Mouse (Mus musculus) cerebellum, adult 8-10 months (tissue): ENCODE results near the gene Csad.
"Not testable (repeated sequence)": the region's sequence is repeated elsewhere in the genome, so short reads cannot be mapped to it uniquely, and the experiment has no call there.

ENCODE experiments used
- DNase-seq: peaks from one replicate; pipeline ENCODE4 v3.0.0; 2022

Gene Csad

DNA sequence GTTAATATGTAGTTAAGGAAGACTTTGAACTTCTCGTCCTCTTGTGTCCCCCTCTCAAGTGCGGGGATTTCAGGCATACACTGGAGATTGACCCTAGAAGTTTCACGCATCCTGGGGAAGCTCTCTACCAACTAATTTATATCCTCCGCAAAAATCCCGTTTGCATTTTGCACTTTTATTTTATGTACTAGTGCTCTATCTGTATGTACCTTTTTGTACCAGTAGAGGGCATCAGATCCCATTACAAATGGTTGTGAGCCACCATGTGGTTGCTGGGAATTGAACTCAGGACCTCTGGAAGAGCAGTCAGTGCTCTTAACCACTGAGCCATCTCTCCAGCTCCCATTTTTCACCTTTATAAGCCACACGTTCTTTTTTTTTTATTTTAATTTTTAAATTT, 49.5 kb downstream of the Csad start:
- DNase-seq: not testable (repeated sequence)

DNA sequence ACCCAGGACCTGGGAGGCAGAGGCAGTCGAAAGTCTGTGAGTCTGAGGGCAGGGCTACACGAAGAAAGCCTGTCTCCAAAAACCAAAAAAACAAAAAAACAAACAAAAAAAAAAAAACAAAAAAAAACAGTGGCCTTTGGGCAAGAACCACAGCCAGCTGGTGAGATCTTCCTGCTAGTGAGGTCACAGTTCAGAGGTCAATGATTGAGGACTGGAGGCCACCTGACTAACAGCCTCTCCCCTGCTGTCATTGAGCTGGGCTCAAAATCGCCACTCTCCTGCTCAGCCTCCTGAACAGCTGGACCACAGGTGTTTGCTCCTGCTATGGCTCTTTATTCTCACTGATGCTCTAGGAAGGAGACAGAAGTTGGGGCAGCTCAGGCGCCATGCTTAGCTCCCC, 51.9 kb downstream of the Csad start:
- DNase-seq: no peak

DNA sequence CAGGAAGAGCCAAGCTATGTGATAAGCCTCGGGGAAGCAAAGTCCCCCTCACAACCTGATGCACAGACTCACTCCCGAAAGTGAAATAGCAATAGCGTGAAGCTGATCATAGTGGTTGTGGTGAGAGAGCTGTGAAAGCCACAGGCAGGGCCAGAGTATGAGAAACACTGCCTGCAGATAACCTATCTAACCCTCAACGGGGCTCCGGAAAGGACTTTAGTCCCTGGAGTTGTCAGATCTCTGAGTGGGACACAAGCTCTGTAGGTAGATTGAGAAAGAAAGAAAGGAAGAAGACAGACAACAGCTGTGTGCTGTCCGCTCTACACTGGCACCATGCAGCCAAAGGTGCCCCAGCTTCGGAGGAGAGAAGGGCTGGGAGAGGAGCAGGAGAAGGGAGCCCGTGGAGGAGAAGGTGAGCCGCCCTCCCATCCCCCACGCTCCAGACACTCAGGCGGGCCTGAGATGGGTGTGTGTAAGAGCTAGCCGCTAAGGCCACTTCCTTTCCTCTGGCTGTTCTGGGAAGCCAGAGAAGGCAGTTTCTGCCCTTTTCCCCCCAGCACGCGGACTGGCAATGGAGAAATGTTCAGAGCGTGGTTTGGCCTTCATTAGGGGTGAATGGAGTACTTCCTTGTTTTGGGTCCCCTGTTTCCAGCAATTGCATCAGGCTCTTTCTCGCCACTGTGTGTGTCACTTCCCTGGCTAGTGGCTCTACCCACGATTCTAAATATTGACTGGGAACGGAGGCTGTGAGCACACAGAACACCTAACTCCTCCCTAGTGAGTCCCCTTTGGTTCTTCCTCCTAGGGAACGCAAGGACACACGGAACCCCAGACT, 54.0 kb downstream of the Csad start, which contains the start of gene Soat2:
TSS of gene Soat2 (plus strand) at position 226 of the 835 bp plus-strand sequence.
- DNase-seq: no peak

DNA sequence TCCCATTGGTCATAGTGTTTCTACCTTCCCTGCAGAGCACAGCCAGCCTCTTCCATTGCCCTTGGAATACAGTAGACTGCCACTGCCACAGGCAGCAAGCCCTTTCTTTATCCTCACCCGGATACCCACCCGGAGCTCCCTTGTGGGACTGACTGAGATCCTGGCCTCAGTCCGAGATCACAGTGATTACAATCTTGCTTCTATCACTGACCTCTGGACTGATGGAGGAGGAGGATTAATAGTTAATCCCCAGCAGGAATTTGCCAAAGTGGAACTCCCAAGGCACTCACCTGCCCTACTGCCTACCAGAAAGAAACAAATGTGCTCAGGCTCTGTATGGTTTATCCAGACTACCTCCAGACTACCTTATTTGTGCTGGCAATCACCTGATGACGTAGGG, 55.0 kb downstream of the Csad start:
- DNase-seq: no peak

DNA sequence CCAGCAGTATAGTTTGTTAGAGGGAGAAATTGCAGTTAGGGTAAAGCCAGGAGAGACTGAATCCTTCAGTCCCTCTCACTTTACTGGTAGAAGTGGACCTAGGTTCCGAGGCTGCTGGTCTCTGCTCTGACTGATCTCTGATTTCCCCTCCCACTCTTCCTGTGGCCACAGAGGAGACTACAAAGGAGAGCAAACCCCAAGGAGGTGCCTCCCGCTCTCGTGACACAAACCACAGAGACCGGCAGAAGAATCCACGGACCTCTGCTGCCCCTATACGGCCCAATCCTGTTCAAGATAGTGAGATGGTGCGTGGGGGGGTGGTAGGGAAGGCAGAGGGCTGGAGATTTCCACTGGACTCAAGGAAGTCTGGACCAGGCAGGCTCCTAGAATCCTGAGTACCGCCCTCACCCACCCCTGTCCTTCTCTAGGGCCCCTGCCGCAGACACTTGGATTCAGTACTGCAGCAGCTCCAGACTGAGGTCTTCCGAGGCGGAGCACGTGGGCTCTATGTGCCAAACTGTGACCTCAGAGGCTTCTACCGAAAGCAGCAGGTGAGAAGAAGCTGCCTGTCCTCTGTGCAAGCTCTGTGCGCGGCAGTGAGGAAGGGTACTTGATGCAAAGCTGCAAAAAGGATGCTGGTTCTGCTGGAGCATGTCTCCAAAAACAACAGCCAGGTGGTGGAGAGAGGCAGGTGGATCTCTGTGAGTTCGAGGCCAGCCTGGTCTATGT, 56.7 kb downstream of the Csad start:
- no peak for DNase-seq

DNA sequence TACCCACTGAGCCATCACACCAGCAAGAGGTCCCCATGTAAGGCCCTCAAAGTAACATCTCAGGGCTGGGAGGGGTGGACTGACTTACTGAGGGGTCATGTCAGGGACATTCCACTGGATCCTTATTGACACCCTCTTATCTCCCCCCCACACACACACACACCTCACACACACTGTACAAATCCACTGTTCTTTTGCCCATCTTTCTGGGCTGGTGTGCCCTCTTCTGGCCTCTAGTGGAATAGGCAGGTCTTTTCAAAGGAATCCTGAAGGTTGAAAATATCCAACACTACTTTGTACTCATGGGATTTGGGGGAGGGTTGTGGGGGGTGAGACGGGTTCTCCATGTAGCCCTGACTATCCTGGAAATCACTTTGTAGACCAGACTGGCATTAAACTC, 57.6 kb downstream of the Csad start:
- peak; percentile 60 for DNase-seq

DNA sequence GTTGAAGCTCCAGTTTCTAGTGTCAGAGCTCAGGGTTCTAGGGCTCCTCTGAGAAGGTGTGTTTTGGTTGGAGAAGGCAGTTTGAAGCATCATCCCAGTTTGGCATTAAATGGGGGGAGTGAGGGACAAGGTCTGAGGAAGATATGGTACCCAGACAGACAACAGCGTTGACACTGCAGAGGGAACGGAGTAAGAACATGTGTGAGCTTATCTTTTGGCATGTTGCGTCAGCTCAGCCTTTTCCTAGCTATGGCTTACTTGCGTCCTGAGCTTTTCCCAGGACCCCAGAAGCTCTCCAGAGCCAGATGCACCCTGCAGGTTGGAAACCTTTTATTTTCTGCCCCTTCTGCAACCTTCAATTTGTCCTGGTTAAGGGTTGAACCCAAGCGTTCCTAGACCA, 58.4 kb downstream of the Csad start:
- DNase-seq: no peak

DNA sequence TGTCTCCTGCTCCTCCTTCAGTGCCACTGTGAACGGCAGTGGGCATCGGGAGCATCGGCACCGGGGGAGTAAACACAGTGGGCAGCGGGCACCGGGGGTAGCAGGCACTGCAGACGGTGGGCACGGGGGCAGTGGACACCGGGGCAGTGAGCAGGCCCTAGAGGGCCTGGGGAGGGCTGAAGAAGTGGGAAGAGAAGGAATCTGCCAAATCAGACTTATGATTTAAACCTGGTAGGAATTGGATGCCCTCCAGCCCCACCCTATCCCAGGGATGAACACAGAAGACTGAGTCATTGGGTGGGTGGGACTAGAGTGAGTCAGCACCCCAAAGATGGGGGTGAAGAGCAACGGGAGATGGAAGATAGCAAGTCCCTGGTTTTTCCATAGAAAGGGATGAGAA, 59.2 kb downstream of the Csad start:
- no peak for DNase-seq

DNA sequence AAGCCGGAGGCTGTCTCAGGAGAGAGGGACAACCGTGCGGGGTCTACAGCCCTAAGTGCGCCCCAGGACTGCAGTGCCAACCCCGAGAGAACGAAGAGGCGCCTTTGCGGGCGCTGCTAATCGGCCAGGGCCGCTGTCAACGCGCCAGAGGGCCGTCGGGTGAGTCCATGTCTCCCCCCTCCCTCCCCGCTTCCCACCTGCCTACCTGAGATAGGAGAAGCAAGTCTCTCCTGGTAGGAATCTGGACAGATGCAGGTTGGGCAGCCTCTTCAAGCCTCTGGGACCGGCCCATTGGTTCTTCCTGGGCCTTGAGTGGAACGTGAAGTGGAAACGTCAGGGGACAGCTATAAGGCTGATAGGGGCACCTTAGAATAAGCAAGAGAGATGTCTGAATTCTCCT, 59.8 kb downstream of the Csad start:
- DNase-seq: no peak

DNA sequence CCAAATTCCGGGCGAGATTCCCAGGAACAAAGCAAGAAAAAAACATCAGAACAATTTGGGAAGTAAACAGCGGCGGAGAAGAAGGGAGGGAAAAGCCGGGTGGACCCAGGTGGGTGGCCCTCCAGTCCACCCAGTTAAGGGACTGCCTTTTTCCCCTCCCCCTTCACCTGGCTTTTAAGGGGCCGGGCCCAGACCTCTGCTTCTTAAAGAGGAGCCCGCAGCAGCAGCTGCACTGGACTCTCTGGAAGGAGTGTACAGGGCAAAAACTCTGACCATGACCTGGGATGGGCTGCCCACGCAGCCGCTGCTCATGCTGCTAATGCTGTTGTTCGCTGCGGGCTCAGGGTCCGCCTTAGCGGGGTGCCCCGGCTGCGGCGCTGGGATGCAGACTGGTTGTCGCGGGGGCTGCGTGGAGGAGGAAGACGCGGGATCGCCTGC, 60.2 kb downstream of the Csad start, which contains the start of gene Igfbp6:
TSS of gene Igfbp6 (plus strand) at position 89 of the 438 bp plus-strand sequence.
- DNase-seq: no peak

DNA sequence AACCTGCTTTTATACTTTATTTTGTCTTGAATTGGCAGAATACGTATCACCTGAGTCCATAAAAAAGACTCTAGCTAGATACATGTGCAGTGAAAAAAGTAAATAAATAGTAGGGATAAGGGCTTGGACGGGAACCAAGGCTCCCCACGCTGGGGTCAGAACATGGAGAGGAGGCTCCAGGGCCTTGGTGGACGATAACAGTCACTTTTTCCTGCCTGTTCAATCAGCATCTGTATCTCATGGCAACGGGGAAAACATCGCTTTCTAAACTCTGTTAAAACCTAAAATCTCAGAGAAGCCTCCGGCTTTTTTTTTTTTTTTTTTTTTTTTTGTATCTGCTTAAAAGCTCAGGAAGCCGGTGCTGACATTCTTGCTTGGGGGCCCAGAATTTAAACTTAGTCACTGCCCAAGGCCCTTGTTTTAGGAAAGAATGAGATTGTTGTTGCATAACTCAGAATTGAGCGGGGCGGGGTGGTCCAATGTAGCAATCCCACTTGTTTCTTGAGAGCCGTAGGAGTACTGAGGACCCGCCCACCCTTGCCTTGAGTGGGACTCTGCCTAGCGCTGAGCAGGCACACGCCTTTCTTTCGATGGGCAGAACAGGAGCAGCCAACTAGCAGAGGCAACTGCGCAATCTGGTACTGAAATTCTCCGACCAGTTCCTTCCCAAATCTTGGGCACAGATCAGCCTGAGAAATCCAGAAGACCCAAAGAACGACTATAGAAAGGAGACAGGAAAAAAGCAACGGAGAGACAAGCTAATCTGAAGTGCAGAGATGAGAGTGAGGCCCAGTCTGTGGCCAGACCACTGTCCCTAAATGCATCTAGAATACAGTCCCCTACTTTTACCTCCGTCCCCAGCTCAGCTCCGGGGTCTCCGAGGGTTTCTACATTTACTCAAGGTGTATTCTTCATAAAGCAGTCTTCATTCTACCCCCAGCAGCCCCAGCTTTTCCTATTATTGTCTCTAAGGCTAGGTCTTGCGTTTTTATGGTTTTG, 61.3 kb downstream of the Csad start:
- no peak for DNase-seq

DNA sequence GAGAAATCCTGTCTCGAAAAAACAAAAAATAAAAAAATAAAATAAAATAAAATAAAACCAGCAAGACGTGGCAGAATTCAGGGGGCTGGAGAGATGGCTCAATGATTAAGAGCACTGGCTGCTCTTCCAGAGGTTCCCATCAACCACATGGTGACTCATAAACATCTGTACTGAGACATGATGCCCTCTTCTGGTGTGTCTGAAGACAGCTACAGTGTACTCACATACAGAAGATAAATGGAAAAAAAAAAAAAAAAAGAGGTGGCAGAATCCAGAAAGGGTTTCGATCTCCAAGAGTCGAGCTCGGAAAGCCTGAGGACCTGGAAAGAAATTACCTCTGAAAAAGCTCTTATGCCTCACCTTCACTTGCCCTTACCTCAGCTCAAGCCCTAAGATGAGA, 63.4 kb downstream of the Csad start:
- DNase-seq: no peak

DNA sequence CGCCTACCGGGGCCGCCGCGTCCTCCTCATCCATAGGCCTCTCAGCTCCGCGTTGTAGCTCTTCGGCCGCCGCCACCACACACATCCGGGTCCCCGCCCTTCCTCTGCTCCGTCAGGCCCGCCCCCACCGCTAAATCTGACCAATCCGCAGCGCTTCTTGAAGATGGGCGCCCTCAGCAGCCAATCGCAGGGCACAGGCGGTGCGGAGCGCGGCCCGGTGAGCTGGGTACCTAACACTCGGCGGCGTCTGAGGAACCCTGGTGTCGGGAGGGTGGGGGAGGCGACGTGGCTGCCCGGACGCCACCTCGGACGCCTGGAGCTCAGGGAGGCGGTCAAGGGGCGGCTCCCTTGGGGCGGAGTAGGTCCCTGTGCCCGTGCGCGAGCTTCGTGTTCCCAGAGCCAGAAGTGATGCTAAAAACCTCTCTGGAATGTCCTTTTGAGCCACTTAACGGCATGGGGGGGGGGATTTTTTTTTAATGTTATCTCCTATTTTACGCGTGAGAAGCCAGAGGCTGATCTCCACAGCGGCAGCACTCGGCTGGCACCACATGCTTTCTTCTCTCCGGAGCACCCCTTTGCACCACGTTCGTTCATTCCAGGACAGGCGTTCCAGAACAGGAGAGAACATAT, 68.3 kb downstream of the Csad start, which contains the start of gene Spryd3:
TSS of gene Spryd3 (minus strand) at position 106 of the 630 bp plus-strand sequence.
- DNase-seq: peak; percentile 99

DNA sequence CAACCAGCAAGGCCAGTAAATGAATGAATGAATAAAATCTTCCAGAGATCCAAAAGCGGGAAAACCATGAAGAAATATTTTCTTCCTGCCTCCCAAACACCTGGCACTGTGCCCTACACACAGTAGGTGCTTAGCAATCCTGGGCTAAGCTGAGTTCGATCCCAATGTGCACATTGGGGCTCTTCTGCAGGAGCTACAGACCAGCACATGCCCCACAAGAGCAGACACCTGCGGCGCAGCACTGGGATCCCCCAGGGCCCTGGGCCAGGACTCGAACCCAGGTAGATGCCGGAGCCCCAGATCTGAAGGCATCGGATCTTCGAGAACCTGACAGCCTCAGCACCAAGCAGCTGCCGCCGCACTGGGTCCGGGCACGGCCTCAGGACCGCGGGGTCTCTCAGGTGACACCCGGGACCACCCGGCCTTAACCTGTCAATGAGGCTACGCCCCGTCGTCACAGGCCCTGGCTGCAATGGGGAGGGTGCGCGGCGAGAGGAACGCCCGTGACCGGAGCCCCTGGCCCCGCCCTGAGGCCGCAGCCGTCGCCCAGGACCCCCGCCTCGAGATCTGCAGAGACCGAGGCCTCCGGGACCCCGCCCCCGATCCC, 68.9 kb downstream of the Csad start:
- DNase-seq: peak; percentile 35

DNA sequence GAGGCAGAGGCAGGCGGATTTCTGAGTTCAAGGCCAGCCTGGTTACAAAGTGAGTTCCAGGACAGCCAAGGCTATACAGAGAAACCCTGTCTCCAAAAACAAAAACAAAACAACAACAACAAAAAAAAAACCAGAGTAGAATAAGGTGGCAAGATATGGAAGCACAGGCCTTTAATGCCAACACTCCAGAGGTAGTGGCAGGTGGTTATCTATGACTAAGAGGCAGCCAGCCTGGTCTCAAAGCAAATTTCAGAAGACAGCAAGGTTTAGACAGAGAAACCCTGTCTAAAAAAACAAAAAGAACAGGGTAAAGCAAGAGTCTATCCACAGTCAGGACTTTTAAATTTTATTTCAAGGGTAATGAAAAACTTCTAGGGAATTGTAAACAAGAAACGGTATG, 69.8 kb downstream of the Csad start:
- no peak for DNase-seq

DNA sequence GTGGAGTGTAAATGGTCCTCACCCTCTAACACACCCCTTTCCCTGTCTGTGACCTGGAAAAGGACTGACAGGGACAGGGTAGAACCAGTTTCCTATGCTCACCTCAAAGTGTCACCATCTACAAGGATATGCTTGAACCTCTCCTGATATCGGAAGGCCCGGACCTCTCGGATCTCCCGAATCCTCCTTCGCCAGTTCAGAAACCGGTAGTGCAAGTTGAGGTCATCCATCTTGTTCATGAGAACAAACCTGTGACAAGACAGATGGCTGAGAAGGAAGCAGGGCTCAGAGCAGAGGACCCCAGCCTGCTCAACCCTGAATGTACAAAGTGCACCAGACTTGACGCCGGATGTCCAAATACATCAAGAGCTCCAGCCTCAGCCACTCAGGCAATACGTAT, 71.2 kb downstream of the Csad start:
- DNase-seq: no peak
